Mouse (Mus musculus) Patski (cell line): ENCODE measurements around the gene Slc22a20. TPM values are rescaled to one million over a fixed set of nuclear protein-coding genes. Genes with fewer than 3 reads are reported as not detected.
A peak's percentile ranks its signal among the peaks of the same experiment; 100 is the strongest.

Experiments used
- ATAC-seq: fragments of 100-300 bp; one replicate; pipeline ENCODE4 v1.8.0; 2021
- CTCF ChIA-PET: fragments of 350-600 bp; sonication (Branson Sonifier 250); formaldehyde crosslinking; loops from one replicate; lab custom pipeline; 2022; ENCODE audit warnings: inconsistent platforms; lab: Charles Lee
- POLR2A ChIA-PET: fragments of 350-600 bp; sonication (Branson Sonifier 250); formaldehyde crosslinking; loops from one replicate; lab custom pipeline; 2022; ENCODE audit warnings: antibody characterized with exemption, inconsistent platforms; lab: Charles Lee
- DNase-seq: peaks from one replicate; pipeline ENCODE4 v3.0.0-alpha.2; 2011; ENCODE audit warnings: low read depth, low spot score
- H3K27me3 ChIP-seq: fragments of 371-371 bp; one replicate; pipeline ENCODE4 v1.5.1; 2021
- CTCF ChIP-seq: fragments of 100-300 bp; IDR thresholded peaks from one replicate; pipeline ENCODE4 v1.5.1; 2021
- in situ Hi-C: fragments of 300-500 bp; cut with MboI; formaldehyde crosslinking; loops from 3 replicates; pipeline ENCODE4 v1.11.1; 2018; ENCODE audit warnings: low pct_unique_long_range_greater_than_20kb, mixed read lengths
- polyA plus RNA-seq: library from polyadenylated mRNA; unstranded; gene quantifications from one replicate; pipeline ENCODE4 v1.2.3, GENCODE M21; 2021

Gene Slc22a20
- polyA plus RNA-seq, 1 experiment from 2014 or later: not detected

DNA sequence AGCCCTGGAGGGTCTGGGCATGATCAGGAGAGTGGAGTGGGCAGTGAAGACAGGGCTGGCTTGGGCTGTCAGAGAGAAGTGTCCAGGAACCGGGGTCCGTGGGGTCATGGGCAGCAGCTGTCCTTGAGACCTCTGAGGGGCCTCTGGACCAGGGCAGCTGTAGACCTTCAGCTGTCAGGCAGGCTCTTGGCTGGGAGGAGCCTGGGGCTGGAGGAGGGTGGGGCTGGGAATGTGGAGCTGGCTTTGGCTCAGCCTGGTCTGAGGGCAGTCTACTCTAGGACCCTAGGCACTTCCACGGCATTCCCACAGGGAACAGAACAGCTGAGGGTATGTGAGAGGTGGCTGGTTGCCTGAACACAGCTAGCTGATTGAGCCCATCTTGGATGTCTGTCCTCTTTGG, 50.7 kb downstream of the Slc22a20 start:
- TF ChIP-seq CTCF: no peak
- no peak for ATAC-seq
- DNase-seq: no peak
- ChIA-PET CTCF (interaction anchor here (1.2 to 1.8 kb wide), 2 partner anchors 21 to 148 kb away, joined by 3 to 5 read pairs; no protein-coding TSS in a partner anchor), POLR2A (interaction anchor here (0.6 kb wide), 1 partner anchor 241 kb away, joined by 3 read pairs; no protein-coding TSS in a partner anchor)
- H3K27me3 ChIP-seq: no peaks in the 10 kb centered on the region
- in situ Hi-C loops: no loop called here

DNA sequence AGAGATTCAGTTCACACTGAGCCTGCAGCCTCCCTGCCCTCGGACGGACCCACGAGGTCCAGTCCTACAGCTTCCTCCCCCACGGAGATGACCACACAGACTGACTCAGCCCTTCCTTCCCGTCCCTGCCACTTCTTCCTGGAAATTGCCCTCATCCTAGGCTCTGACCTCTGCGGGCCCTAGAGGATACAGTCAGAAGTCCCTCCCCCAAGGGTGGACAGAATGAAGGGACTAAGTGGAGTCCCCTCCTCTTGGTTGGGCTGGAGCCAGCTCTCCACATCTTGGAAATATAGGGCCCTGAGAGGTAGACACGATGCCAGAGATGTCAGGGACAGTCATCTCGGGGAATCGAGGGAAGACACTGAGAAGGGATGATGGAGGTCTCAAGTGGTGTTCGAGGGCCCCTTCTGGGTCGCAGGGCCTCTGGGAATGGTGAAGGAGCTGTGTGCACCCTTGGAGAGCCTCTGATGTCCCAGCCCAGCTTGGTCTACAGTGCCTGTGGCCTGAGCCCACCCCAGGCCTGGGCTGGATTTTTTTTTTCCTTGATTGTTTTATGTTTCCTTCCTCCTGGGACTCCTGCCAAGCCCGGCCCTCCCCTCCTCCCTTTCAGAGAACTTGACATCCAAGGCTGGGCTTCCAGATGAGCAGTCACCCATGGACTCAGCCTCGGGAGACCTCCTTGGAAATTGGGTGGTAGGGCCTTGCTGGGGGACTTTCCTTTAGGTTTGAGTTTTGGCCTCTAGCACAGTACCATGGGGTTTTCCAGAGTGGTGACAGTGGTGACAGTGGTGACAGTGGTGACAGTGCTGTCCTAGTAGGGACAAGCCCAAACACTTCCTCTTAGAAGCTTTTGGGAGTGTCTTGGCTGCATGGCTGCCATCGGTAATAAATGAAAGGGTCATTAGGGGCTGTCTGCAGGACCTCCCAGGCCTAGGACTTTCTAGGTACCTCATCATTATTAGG, 56.0 kb downstream of the Slc22a20 start:
- POLR2A ChIA-PET: interaction anchor here (0.7 to 1.1 kb wide), 3 partner anchors 10 to 26 kb away, joined by 3 to 4 read pairs (median 3); partner anchors contain the start of gene Dpf2
- CTCF ChIA-PET: interaction anchor here (0.9 to 2.8 kb wide), 3 partner anchors 10 to 26 kb away, joined by 3 to 12 read pairs (median 4); no protein-coding TSS in a partner anchor

GRCm38 (mm10) chr19:5928546-5928945, 57.4 kb downstream of the Slc22a20 start:
- H3K27me3 ChIP-seq: no peaks in the 10 kb centered on the region
- no peak for TF ChIP-seq CTCF
- no peak for DNase-seq
- POLR2A ChIA-PET: interaction anchor here (0.6 kb wide), 3 partner anchors 17 to 1577 kb away, joined by 7 to 8 read pairs (median 7); partner anchors contain the start of gene Syvn1
- in situ Hi-C loops: no loop called here
- CTCF ChIA-PET: interaction anchor here (2.8 kb wide), 1 partner anchor 27 kb away, joined by 12 read pairs; no protein-coding TSS in a partner anchor
- no peak for ATAC-seq

More for the DNA sequence above, 56.0 kb downstream of the Slc22a20 start:
- H3K27me3 ChIP-seq: no peaks in the 10 kb centered on the region
- ATAC-seq (no peak), DNase-seq (no peak)
- TF ChIP-seq CTCF: no peak
- in situ Hi-C loops: no loop called here

- ChIA-PET CTCF (interaction anchor here (2.8 kb wide), 1 partner anchor 28 kb away, joined by 12 read pairs; no protein-coding TSS in a partner anchor), POLR2A (interaction anchor here (0.6 to 0.7 kb wide), 4 partner anchors 93 to 1577 kb away, joined by 5 to 7 read pairs (median 6); partner anchors contain the start of gene Syvn1)
- no peak for TF ChIP-seq CTCF
- in situ Hi-C loops: no loop called here
- DNase-seq (no peak), ATAC-seq (no peak)
- H3K27me3 ChIP-seq: no peaks in the 10 kb centered on the region
Observed at GRCm38 (mm10) chr19:5928104-5928503, 57.8 kb downstream of the Slc22a20 start.

- no peaks in the 10 kb centered on the region for H3K27me3 ChIP-seq
- no peak for TF ChIP-seq CTCF
- ChIA-PET POLR2A (interaction anchor here (0.7 kb wide), 2 partner anchors 93 to 128 kb away, joined by 5 read pairs; no protein-coding TSS in a partner anchor), CTCF (no interaction called here)
- ATAC-seq (no peak), DNase-seq (no peak)
- in situ Hi-C loops: no loop called here
Observed at GRCm38 (mm10) chr19:5927532-5927931, 58.4 kb downstream of the Slc22a20 start.

- CTCF ChIA-PET: interaction anchor here (5.9 kb wide), 1 partner anchor 29 kb away, joined by 100 read pairs; no protein-coding TSS in a partner anchor
- DNase-seq: no peak
- H3K27me3 ChIP-seq: no peaks in the 10 kb centered on the region
- POLR2A ChIA-PET: no interaction called here
- TF ChIP-seq CTCF: no peak
- ATAC-seq: no peak
- in situ Hi-C loops: no loop called here
Observed at GRCm38 (mm10) chr19:5927026-5927425, 58.9 kb downstream of the Slc22a20 start.

- TF ChIP-seq CTCF: no peak
- DNase-seq (no peak), ATAC-seq (no peak)
- ChIA-PET CTCF (interaction anchor here (1.0 to 5.9 kb wide), 9 partner anchors 11 to 138 kb away, joined by 3 to 100 read pairs (median 7); partner anchors contain the start of genes Capn1, Dpf2 and Pola2), POLR2A (interaction anchor here (0.8 to 2.8 kb wide), 5 partner anchors 16 to 80 kb away, joined by 3 to 25 read pairs (median 3); no protein-coding TSS in a partner anchor)
- no peaks in the 10 kb centered on the region for H3K27me3 ChIP-seq
- in situ Hi-C loops: no loop called here
Observed at GRCm38 (mm10) chr19:5925311-5925855, 60.6 kb downstream of the Slc22a20 start.

- no peaks in the 10 kb centered on the region for H3K27me3 ChIP-seq
- ChIA-PET POLR2A (interaction anchor here (2.8 kb wide), 1 partner anchor 31 kb away, joined by 25 read pairs; no protein-coding TSS in a partner anchor), CTCF (interaction anchor here (0.8 to 5.9 kb wide), 16 partner anchors 10 to 138 kb away, joined by 3 to 100 read pairs (median 5); partner anchors contain the start of genes Capn1, Dpf2 and Pola2)
- ATAC-seq: peak; percentile 87
- TF ChIP-seq CTCF: no peak
- in situ Hi-C loops: loop anchor here (5.0 kb wide), 2 partner anchors 38 to 93 kb away; partner anchors contain the start of genes Capn1 and Pola2
- no peak for DNase-seq
Observed at GRCm38 (mm10) chr19:5924713-5925093, 61.2 kb downstream of the Slc22a20 start, which contains the start of gene Cdc42ep2. Gene Cdc42ep2 (minus strand): TSS chr19:5924816.

DNA sequence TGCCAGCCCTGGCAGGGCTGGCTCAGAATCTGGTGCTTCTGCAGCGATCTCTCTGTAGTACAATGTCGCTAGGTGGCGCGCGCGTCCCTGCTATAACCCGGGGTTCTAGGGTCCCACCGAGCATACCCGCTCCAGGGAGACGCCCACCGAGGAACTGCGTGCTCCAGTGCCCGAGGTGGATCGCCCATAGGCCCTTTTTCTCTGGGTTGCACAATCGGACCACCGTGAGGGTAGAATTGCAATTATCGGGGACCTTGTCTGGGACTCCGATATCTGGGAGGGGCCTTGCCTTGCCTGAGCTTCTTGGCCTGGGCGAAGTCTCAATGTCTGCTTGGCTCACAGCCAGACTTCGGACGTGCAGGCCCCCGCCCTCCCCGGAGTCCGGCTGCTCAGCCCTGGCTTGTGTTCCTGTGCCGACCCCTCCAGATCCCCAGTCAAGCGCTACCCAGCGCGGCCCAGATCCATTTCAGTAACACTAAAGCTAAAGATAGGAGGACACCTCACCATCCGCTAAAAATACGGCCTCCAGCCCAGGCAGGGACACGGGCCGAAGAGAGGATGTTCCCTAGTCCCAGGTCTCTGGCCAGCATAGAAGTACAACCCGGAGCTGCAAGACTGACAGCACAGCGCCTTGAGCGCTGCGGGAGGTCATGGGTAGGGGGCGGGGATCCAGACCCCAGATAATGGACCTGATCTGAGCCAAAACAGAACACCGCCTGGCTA, 61.8 kb downstream of the Slc22a20 start:
- no peak for DNase-seq
- ATAC-seq: peak; percentile 36
- ChIA-PET CTCF (interaction anchor here (0.8 to 5.9 kb wide), 18 partner anchors 9 to 137 kb away, joined by 3 to 100 read pairs (median 5); partner anchors contain the start of genes Capn1, Dpf2 and Pola2), POLR2A (interaction anchor here (0.7 to 2.8 kb wide), 4 partner anchors 13 to 92 kb away, joined by 3 to 25 read pairs (median 4); partner anchors contain the start of gene Capn1)
- peak; percentile 98 for TF ChIP-seq CTCF
- H3K27me3 ChIP-seq: no peaks in the 10 kb centered on the region
- in situ Hi-C loops: loop anchor here (5.0 kb wide), 2 partner anchors 38 to 93 kb away; partner anchors contain the start of genes Capn1 and Pola2
